Mouse (Mus musculus): ENCODE results near the gene Tango6.

Tango6 gene

DNA sequence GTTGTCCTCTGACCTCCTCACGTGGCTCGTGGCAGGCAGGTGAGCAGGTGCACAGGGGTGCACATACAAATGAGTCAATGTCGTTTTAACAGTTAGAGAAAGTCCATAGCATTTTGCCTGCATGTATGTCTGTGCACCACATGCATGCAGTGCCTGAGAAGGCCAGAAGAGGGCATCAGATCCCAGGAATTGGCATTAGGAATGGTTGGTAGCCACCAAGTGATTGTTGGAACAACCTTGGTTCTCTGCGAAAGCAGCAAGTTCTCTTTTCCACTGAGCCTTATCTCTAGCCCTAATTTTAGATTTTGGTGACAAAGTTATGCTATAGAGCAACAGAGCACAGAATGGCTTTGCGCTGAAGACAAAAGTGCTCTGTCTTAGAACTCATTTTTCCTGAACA is 16.7 kb downstream of the Tango6 start:
- in situ Hi-C loops (cut with MboI; ENCODE audit: low sequenced_read_pairs) = loop anchor here (5.0 kb wide), 1 partner anchor 188 kb away; no protein-coding TSS in a partner anchor

DNA sequence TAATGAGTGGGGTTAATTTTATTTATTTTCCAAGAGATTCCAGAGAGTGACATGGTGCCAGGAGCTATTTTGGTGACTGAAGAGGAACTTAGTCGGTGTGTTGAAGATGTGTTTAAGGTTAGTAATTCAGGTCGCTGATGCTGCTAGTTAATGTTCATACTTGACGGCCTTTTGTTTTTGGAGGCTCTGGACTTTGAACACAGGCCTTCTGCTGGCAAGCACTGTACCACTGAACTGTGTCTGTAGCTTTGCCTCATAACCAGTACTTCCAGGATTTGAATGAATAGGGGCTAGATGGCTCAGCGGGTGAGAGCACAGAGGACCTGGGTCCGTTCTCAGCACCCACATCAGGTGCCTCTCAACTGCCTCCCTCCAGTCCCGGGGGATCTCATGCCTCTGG is 17.3 kb downstream of the Tango6 start:
- in situ Hi-C loops (cut with MboI; ENCODE audit: low sequenced_read_pairs) = loop anchor here (25.0 kb wide), 1 partner anchor 312 kb away; no protein-coding TSS in a partner anchor

DNA sequence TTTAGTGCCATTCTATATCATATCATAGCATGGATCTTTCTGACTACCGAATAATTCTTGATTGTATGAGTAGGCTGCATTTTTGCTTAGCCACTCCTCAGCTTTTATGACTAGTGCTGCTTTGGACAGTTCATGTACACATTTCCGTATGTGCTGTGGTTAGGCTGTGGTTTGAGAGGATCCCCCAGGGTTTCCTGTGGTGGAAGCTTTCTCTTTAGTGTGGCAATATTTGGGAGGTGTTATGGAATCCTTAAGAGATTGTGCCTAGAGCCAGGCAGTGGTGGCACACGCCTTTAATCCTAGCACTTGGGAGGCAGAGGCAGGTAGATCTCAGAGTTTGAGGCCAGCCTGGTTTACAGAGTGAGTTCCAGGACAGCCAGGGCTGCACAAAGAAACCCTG is 18.5 kb downstream of the Tango6 start:
- in situ Hi-C loops (cut with MboI; ENCODE audit: low sequenced_read_pairs) = loop anchor here (25.0 kb wide), 1 partner anchor 311 kb away; no protein-coding TSS in a partner anchor

DNA sequence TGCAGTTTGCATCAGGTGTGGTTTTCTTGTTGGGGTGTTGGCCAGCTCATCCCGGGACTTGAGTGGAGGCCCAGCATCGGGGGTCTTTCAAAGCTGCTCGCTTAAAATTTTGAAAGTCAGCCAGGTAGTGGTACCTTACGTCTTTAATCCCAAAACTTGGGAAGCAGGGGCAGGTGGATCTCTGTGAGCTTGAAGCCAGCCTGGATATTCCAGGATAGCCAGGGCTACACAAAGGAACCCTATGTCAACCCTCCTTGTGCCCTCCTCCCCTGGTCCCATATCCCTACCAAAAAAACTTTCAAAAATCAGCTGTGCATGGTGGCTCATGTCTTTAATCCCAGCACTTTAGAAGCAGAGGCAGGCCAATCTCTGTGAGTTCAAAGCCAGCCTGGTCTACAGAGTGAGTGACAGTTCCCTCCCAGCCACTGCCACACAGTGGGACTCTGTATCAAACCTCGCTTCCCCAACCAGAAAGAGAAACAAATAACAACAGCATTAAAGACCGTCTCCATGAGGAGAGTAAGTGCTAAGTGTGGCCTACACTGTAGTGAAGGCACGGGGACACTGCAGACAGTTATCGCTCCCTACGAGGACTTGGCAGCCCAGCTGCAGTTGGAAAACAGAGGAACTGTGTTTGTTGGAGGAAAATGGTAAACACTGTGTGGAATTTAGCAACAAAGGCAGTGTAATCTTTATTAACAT is 21.5 kb downstream of the Tango6 start:
- in situ Hi-C loops (cut with MboI; ENCODE audit: low sequenced_read_pairs) = loop anchor here (25.0 kb wide), 1 partner anchor 308 kb away; no protein-coding TSS in a partner anchor

DNA sequence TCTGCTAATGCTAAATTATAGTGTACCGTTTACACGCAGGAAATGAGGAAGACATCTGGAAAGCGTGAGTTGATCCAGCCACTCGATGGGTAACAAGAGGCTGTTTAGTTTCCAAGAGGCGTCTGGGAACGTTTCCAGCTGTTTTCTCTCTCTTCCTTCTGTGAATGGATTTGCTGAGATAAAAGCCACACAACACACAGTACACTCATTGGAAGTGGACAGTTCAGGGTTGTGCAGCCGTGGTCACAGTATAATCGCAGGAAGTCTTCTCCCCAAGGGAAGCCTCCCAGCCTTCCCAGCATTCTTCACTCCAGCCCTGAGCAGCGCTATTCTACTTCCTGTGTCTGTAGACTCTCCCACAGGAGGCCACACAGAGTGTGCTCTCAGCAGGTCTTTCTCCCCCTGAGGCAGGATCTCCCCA is 22.0 kb downstream of the Tango6 start:
- in situ Hi-C loops (cut with MboI; ENCODE audit: low sequenced_read_pairs) = loop anchor here (25.0 kb wide), 1 partner anchor 307 kb away; no protein-coding TSS in a partner anchor

DNA sequence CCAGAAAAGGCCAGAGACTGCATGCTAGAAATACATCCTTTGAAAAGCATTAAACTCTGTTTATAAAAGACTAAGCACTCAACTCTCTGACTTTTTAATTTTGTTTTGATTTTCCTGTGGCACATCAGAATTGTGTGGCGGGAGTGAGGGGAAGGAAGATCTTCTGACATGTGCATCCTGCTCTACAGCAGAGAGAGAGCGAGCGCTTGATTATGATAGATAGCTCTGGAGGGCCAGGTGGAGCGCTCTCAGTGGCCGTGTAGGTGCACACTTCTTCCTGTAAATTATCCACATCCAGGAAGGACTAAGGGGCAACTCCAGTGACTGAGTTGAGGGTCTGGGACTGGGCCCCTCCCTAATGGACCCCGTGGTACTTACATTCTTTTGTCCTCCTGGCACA is 23.3 kb downstream of the Tango6 start:
- in situ Hi-C loops (cut with MboI; ENCODE audit: low sequenced_read_pairs) = loop anchor here (25.0 kb wide), 1 partner anchor 306 kb away; no protein-coding TSS in a partner anchor

DNA sequence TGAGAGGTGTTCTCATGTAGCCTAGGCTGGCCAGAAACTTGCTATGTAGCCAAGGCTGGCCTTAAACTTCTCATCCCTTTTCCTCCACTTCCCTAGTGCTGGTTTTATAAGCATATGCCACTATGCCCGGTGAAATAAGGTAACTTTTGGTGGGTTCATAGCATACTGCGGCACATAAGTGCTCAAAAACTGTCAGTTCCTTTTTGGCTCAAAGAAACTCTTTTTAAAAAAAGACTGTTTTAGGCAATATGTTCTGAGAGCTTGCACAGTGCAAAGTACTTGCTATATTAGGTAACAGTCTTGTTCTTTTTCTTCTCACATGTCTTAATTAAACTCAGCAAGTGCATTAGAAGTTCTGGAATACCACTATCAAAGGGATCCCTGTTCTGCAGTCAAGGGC is 27.1 kb downstream of the Tango6 start:
- in situ Hi-C loops (cut with MboI; ENCODE audit: low sequenced_read_pairs) = loop anchor here (25.0 kb wide), 1 partner anchor 302 kb away; no protein-coding TSS in a partner anchor

DNA sequence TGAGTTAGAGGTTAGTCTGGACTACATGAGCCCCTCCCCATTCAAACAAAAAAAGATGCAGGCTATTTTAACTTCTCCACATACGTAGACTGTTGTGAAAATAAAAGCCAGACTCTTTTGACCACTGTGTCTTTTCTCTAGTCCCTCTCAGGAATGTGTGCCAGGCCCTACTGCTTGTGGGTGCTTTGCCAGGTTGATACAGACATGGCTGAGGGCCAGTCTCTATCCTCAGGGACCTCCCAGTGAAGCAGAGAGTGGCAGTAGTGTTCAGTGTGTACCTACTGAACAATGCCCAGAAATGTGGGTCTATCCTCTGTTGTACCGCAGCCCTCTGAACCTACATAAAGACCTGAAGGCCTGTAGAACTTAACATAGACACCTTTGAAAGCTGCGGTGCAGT is 29.6 kb downstream of the Tango6 start:
- in situ Hi-C loops (cut with MboI; ENCODE audit: low sequenced_read_pairs) = loop anchor here (25.0 kb wide), 1 partner anchor 300 kb away; no protein-coding TSS in a partner anchor

DNA sequence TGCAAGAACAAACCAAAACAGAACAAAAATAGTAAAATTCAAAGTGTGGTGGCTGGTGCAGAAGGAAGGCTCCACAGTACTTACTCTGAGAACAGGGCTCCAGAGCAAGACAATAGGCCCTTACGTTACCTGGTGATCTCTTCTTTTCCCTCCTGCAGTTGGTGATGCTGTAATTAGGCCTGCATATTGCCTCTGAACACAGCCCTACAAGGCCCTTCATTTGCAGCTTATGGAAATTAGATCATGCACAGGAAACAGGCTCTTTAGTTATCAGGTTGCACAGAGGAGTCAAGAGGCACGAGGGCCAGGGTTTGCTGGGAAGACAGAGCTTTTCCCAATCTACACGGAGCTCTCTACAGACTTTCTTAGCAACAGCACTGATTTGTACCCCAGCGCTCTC is 31.4 kb downstream of the Tango6 start:
- in situ Hi-C loops (cut with MboI; ENCODE audit: low sequenced_read_pairs) = loop anchor here (25.0 kb wide), 1 partner anchor 298 kb away; no protein-coding TSS in a partner anchor

DNA sequence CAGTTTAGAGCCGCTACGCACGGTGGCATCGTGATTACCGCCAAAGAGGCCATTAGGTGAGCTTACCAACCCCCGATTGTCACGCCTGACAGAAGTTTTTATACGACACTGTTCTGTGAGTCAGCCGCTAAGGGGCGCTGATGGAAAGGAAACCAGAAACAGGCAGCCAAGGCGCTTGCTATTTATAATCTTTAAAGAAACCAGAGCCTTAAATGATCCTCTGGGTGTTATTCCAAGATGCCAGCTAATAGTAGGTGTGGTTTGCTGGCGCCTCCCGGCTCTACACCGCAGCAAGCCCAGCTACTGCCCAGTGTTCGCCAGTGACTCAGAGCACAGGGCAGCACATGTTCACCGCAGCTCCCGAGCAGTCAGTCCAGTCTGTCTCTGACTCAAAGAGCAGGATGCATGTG is 35.2 kb downstream of the Tango6 start:
- in situ Hi-C loops (cut with MboI; ENCODE audit: low sequenced_read_pairs) = loop anchor here (25.0 kb wide), 1 partner anchor 294 kb away; no protein-coding TSS in a partner anchor

DNA sequence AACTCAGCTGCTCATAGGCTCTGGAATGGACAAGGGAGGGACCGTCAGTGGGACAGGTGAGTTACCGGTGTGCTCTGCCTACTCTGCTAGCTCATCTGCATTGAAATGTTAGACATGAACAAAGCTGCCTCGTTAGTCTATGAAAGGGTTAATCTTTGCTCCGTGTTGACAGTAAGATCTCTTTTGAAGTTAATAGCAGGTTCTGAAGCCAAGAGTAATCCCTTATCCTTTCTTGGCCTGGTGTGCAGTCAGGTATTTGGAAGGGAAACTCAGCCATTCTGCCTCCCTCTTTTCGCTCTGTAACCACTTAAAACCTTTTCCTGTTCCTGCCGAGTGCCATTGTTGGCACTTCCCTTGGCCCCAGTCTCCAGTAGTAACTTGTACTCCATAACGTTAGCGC is 38.1 kb downstream of the Tango6 start:
- in situ Hi-C loops (cut with MboI; ENCODE audit: low sequenced_read_pairs) = loop anchor here (25.0 kb wide), 1 partner anchor 291 kb away; no protein-coding TSS in a partner anchor

DNA sequence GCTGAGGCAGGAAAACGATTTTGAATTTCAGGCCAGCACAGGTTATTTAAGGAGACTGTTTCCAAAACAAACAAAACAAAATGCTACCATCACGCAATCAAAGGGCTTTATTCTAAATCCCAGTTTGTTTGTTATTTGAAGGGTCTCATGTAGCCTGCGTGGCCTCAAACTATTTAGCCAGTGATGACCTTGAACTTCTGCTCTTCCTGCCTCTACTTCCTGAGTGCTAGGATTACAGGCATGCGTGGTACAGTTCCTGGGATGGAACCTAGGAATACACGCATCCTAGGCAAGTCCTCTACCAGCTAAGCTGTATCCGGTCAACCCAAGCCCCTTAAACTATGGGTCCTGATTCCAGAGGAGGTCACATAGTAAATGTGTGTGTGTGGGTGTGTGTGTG is 39.6 kb downstream of the Tango6 start:
- in situ Hi-C loops (cut with MboI; ENCODE audit: low sequenced_read_pairs) = loop anchor here (25.0 kb wide), 1 partner anchor 290 kb away; no protein-coding TSS in a partner anchor

DNA sequence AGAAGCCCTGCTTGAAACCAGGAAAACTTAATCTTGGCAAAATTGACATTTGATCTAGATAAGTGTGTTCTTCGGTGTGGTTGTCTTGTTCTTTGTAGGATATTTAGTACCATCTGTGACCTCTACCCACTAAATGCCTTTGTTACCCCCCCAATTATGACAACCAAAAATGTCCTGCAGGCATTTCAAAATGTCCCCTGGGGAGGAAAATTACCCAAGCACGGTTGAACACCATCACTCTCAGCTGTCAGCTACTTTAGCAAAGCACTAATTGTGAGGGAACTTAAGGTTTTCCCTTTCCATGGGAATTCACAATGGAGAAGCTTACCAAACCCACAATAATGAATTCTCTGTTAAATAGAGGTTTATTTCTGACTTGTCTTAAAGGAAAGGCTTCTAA is 41.1 kb downstream of the Tango6 start:
- in situ Hi-C loops (cut with MboI; ENCODE audit: low sequenced_read_pairs) = loop anchor here (25.0 kb wide), 1 partner anchor 288 kb away; no protein-coding TSS in a partner anchor

DNA sequence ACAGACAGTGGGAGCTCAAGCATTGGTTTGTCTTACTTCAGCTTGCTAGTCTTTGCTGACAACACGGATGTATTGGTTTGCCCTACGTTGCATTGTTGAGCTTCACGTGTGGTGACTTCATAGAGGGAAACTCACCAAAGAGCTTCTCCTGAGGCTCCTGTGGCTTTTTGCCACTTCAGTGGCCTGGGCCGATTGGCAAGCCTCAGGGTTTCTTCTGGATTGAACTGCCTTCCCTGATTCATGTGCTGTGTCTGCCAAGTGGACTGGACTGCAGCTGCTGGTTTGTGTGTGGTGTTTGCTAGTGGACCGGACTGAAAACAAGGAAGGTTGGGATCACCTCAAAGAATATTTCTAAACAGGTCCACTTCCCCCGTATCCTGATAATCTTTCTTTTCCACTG is 43.7 kb downstream of the Tango6 start:
- in situ Hi-C loops (cut with MboI; ENCODE audit: low sequenced_read_pairs) = no loop called here

DNA sequence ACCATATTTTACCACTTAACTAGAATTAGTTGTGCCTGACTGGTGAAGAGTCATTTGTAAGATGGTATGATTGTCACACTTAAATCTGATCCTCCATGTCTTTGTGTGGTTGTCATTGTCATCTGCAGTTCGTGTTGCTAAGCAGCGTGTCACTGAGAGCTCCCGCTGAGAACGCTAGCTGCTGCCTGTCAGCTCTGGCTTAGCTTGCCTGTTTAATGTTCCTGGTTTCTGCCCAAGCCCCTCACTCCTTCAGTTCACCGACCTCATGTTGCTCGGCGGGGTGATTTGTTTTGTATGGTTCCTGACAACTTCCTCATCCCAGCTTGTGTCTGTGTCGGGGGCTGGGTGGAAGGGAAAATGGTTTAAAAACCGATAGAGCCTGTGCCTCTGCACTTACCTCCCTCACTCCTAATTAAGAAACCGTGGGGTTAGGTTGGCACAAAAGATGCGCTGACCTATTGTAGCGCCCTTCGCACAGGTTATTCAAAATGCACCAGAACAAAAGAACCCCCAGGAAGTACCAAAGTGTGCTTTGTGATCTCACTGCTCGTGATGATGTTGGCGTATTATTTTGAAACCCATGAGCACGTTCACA is 44.5 kb downstream of the Tango6 start:
- in situ Hi-C loops (cut with MboI; ENCODE audit: low sequenced_read_pairs) = no loop called here

DNA sequence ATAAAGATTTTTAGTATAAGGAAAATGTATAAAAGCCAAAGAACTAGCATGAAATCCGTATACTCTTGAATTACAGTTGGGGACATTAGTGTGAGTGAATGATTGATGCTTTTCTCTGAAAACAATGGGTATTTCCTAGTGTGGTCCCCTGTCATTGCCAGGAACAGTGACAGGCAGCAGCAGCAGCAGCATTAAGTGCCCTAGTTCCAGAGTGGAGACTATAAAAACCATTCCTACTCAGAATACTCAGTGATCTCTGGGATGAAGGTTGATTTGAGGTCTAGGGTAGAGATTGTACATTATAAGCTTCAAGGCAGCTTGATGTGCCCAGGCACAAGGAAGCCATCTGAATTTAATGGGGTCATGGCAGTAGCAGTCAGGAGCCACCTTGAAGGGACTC is 45.0 kb downstream of the Tango6 start:
- in situ Hi-C loops (cut with MboI; ENCODE audit: low sequenced_read_pairs) = no loop called here

DNA sequence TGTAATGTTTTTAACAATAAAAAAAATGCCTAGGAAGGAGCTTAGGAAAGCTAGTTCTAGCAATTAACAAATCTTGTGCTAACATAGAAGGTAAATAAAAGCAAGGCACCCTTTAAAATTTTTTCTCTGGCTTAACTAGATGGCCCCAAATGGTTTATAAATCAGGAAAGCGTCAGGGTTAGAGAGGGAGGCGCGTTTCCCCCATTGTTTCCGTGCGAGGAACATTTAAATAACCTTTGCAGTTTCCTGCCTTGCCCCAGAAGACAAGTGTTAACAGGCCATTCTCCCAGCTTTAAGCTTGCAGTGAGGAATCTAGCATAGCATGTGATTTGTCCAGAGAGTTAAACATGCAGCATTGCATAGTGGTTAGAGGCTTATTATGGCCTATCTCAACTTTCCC is 50.1 kb downstream of the Tango6 start:
- in situ Hi-C loops (cut with MboI; ENCODE audit: low sequenced_read_pairs) = no loop called here

DNA sequence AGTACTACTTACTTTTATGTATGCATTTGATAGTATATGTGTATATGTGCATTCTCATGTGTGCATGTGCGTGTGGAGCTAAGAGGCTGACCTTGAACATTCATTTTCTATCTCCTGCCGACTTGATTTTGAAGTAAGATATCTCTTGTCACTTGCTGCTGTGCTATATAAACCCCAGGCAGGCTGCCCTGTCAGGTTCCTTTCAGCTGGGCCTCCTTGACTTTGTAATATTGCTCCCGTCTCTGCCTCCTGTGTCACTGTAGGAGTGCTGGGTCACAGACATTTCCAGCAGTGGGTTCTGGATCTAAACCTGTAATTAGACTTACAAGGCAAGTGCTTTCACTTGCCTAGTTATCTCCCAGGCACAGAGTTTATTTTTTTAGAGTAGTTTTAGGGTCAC is 50.8 kb downstream of the Tango6 start:
- in situ Hi-C loops (cut with MboI; ENCODE audit: low sequenced_read_pairs) = no loop called here

DNA sequence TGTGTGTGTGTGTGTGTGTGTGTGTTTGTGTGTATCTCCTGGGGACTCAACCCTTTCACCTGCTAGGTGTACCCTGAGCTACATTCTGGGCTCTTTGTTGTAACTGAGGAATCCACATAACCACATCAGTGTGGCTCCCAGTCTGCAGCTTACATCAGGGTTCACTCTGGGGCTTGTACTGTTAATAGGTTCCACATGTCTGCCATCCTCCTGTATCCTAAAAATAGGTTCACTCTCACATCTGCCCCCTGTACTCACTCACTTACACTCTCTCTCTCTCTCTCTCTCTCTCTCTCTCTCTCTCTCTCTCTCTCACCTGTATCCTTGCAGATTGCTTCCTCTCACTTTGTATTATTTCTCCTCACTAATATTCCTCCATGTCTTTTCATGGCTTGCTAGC is 51.4 kb downstream of the Tango6 start:
- in situ Hi-C loops (cut with MboI; ENCODE audit: low sequenced_read_pairs) = no loop called here

DNA sequence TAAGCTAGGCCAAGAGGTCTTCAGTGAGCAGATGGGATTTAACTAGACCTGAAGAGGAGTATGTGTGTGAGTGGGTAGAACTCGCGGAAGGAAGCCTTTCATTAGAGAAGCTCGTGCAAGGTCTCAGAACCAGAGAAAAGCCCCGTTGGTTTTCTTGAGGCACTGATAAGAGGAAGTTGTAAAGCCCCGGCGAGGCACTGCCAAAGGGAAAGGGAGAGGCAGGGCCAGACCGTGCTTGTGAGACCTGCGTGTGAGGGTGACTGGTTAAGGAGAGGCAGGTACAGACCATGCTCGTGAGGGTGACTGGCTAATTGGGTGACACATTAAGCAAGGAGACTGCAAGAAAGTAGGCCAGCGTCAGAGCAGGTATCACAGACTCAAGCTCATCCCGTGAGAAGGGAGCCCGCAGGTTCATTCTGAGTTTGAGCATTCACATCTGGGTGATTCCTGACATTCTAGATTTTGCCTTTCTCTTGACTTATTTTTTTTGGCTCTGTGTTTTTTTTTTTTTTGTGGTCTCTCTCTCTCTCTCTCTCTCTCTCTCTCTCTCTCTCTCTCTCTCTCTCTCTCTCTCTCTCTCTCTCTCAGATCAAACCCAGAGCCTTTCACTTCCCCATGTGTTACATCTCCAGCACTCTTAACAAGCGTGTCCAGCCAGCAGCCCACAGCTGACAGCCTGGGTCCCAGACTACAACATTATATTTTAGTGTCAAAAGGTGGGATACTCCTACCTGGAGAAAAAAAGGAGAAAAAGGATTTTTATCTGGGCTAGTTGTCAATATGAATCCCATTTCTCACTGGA is 54.2 kb downstream of the Tango6 start:
- in situ Hi-C loops (cut with MboI; ENCODE audit: low sequenced_read_pairs) = no loop called here

DNA sequence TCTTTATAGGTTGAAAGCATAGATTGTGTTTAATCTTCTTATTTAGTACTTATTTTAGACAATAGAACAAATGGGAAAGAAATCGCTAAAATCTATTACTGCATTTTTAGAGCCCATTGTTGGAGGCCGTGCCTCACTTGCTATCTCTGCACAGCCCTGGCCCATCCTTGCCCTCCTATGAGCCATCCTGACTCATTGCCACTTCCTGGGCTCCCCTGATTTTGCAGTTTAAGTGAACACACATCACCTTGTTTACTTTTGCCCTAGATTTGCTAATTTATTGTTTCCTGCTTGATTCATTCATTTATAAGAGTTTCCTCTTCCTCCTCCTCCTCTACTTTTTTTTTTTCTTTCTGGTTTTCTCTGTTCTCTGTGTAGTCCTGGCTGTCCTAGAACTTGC is 55.0 kb downstream of the Tango6 start:
- in situ Hi-C loops (cut with MboI; ENCODE audit: low sequenced_read_pairs) = no loop called here

All from CH12F3 (cell line).